Mouse (Mus musculus) neural tube, embryonic 14.5 days (tissue): ENCODE measurements at regions not wholly inside any gene's neighbourhood (a gene's known extent, or its start where the extent isn't known, plus 50 kb on each side); places are given as distances from the start of the nearest gene placed in this dataset.

ENCODE experiments used
- ATAC-seq: fragments of 200-750 bp; cut with Nextera tagmentation; 2 replicates; pipeline ENCODE4 v1.8.0; 2017; ENCODE audit warnings: low read depth, mild to moderate bottlenecking, moderate TSS enrichment, moderate library complexity
- H3K27ac ChIP-seq: fragments of 300-500 bp; sonication (generic); 2 replicates; pipeline ENCODE4 v1.5.1; 2014; ENCODE audit warnings: low read depth, mild to moderate bottlenecking, control low read depth, low read length, moderate library complexity, mixed read lengths
- H3K27me3 ChIP-seq: fragments of 300-500 bp; sonication (generic); 2 replicates; pipeline ENCODE4 v1.6.1; 2014; ENCODE audit warnings: low read length; ENCODE audit not compliant: control insufficient read depth, insufficient read depth
- H3K36me3 ChIP-seq: fragments of 300-500 bp; sonication (generic); 2 replicates; pipeline ENCODE4 v1.6.1; 2014; ENCODE audit warnings: low read length, mixed read lengths; ENCODE audit not compliant: control insufficient read depth, insufficient read depth
- H3K4me1 ChIP-seq: fragments of 300-500 bp; sonication (generic); 2 replicates; pipeline ENCODE4 v1.6.1; 2014; ENCODE audit warnings: low read length; ENCODE audit not compliant: control insufficient read depth, insufficient read depth
- H3K4me2 ChIP-seq: fragments of 300-500 bp; sonication (generic); 2 replicates; pipeline ENCODE4 v1.6.1; 2014; ENCODE audit warnings: mild to moderate bottlenecking, low read depth, low read length, control low read depth
- H3K4me3 ChIP-seq: fragments of 300-500 bp; sonication (generic); 2 replicates; pipeline ENCODE4 v1.5.1; 2014; ENCODE audit warnings: low read depth, low read length, control low read depth, mixed read lengths
- H3K9ac ChIP-seq: fragments of 300-500 bp; sonication (generic); replicated peaks from 2 replicates; pipeline ENCODE4 v1.6.1; 2014; ENCODE audit warnings: low read depth, mild to moderate bottlenecking, control low read depth, low read length, mixed read lengths
- H3K9me3 ChIP-seq: fragments of 300-500 bp; sonication (generic); 2 replicates; pipeline ENCODE4 v1.6.1; 2016; ENCODE audit warnings: low read length; ENCODE audit not compliant: control insufficient read depth
- WGBS: fragments of 180-500 bp; shearing (Covaris S2); extraction: QIAGEN DNeasy Blood & Tissue Kit; methylation state at CpG from one replicate; pipeline ENCODE4 v1.1.7; 2014; 5-methylcytosine and 5-hydroxymethylcytosine counted together

DNA sequence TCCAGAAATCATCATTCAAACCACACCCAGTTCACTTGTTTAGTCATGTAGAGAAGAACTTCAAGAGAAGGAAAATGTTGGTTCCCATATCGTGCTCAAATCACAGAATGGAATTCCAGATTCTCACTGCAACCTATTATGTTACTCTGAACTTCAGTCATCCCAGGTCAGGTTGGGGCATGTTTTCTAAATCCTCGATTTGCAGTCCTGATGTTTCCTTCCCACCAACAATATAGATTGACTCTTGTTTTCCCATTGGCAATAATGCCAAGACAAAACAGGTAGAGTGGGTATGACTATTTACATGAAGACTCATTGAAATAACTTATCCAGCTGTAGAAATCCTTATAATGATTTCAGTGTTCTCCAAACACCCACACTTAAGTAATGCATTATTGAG is 86.4 kb upstream of the Fam83b start:
- Histone ChIP-seq H3K4me1 (no peaks in the 10 kb centered on the region), H3K9me3 (no peaks in the 10 kb centered on the region), H3K4me3 (no peak overlapping the region), H3K9ac (no peak overlapping the region), H3K4me2 (no peak overlapping the region), H3K27ac (no peak overlapping the region), H3K36me3 (no peaks in the 10 kb centered on the region), H3K27me3 (no peaks in the 10 kb centered on the region)
- ATAC-seq: no peak
- 86% methylated on average over 2 of the region's 2 CpGs for WGBS

DNA sequence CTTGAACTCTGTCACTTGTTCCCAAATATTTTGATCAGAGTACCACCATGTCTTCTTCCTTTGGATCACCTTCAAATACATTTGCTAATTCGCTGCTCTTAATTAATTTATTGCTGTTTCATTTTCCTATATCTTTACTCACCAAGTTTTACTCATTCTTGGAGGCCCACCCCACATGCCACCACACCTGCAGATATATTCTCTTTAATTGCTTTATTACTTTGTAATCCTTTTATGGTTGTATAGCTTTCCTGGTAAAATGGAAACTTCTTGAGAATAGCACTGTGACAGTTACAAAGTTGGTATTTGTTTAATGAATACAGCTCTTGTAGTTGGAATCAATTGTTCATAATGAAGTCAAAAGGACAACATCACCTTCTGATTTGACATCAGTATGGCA is 82.6 kb upstream of the Fam83b start:
- no peaks in the 10 kb centered on the region for H3K36me3 ChIP-seq
- no peak overlapping the region for H3K4me3 ChIP-seq
- H3K9ac ChIP-seq: no peak overlapping the region
- H3K4me2 ChIP-seq: no peak overlapping the region
- no peaks in the 10 kb centered on the region for H3K4me1 ChIP-seq
- H3K9me3 ChIP-seq: no peaks in the 10 kb centered on the region
- WGBS: 80% methylated on average over 1 of the region's 1 CpGs
- H3K27me3 ChIP-seq: no peaks in the 10 kb centered on the region
- no peak overlapping the region for H3K27ac ChIP-seq
- ATAC-seq: no peak

DNA sequence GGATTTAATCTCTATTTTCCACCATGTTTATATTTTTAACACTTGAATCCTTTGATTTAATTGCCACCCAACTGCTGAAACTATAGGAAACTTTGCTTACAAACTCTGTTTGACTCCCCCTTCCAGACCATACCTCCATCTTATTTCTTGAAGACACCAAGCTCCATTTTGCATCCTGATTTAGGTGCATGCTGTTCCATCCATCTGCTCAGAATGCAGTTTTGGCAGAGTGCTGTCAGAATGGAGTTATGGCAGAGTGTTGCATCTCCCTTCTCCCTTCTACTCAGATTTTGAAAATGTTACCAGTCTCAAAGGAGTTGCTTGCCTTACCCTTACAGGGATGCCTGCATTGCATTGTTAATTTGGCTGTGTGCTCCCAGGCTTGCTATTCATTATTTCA is 79.5 kb upstream of the Fam83b start:
- H3K9me3 ChIP-seq: no peaks in the 10 kb centered on the region
- H3K4me2 ChIP-seq: no peak overlapping the region
- H3K4me1 ChIP-seq: no peaks in the 10 kb centered on the region
- H3K27ac ChIP-seq: no peak overlapping the region
- H3K27me3 ChIP-seq: no peaks in the 10 kb centered on the region
- H3K9ac ChIP-seq: no peak overlapping the region
- no peak overlapping the region for H3K4me3 ChIP-seq
- ATAC-seq: no peak
- H3K36me3 ChIP-seq: no peaks in the 10 kb centered on the region
